Mouse (Mus musculus) erythroblast, embryonic 14.5 days (primary cell): ENCODE data around the gene Elmod3.

Source experiments
- GATA1 ChIP-seq: IDR thresholded peaks from 2 replicates; pipeline ENCODE4 v1.6.1; 2012; ENCODE audit warnings: low read length, inconsistent platforms, mixed read lengths
- TAL1 ChIP-seq: IDR thresholded peaks from 3 replicates; pipeline ENCODE4 v1.6.1; 2012; ENCODE audit warnings: low read length, inconsistent platforms, mixed read lengths

GRCm38 (mm10) chr6:72619734-72620532 is 21.7 kb upstream of the Elmod3 start:
- TF ChIP-seq GATA1 = no peak
- TF ChIP-seq TAL1 = no peak
